Mouse (Mus musculus): ENCODE results near the gene Grk6.

The Grk6 gene

GRCm38 (mm10) chr13:55464027-55464884 lies 19.4 kb downstream of the Grk6 start, which contains the start of gene Prr7:
Gene Prr7, plus strand, starts transcription at chr13:55464267.
- peak; percentile 88 for DNase-seq (ENCODE audit: extremely low spot score)

GRCm38 (mm10) chr13:55465184-55465583 lies 20.3 kb downstream of the Grk6 start:
- no peak for DNase-seq (ENCODE audit: extremely low spot score)

GRCm38 (mm10) chr13:55465830-55466440 lies 21.1 kb downstream of the Grk6 start:
- DNase-seq (ENCODE audit: extremely low spot score): no peak

GRCm38 (mm10) chr13:55468851-55469560 lies 24.1 kb downstream of the Grk6 start:
- peak; percentile 52 for DNase-seq (ENCODE audit: extremely low spot score)

- no peak for DNase-seq (ENCODE audit: extremely low spot score)
Measured at GRCm38 (mm10) chr13:55470372-55470771, 25.5 kb downstream of the Grk6 start.

DNA sequence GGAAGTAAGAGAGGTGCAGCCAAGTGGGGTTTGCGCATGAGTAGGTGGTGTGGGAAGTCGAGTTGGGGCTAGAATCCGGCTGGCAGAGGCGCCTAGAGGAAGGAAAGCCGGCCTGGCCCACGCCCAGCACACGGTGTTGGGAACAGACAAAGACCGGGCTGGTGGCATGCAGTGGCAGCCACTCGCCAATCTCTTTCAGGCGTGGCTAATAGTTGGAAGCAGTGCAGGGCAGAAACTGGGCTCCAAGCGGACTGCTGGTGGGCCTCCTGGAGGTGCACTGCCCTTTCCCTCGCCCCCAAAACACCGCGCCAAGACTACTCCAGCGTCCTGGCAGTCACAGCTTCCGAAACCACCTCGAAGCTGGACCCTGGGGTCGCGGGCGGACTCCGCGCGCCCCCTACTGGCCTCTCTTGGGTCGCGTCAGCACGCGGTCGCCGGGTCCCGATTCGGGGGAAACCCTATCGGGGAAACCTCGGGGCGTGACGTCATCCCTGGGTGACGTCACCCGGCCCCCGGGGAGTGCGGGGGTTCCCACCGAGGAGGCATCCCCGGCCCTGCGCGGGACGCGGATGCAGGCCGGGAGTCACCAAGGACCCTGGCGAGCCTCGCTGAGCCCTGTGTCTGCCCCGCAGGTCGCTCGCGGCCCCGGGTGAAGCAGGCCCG lies 26.4 kb downstream of the Grk6 start:
- peak; percentile 96 for DNase-seq (ENCODE audit: extremely low spot score)

DNA sequence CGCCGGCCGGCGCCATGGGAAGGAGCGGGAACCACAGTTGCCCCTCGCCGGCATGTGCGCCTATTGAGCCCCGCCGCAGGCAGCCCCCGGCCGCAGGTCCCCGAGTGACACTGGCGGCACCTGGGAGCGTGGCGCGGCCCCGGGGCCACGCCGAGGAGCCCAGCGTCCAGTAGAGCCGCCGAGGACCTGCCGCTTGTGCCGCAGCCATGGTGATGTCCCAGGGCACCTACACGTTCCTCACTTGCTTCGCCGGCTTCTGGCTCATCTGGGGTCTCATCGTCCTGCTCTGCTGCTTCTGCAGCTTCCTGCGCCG lies 26.9 kb downstream of the Grk6 start:
- no peak for DNase-seq (ENCODE audit: extremely low spot score)

DNA sequence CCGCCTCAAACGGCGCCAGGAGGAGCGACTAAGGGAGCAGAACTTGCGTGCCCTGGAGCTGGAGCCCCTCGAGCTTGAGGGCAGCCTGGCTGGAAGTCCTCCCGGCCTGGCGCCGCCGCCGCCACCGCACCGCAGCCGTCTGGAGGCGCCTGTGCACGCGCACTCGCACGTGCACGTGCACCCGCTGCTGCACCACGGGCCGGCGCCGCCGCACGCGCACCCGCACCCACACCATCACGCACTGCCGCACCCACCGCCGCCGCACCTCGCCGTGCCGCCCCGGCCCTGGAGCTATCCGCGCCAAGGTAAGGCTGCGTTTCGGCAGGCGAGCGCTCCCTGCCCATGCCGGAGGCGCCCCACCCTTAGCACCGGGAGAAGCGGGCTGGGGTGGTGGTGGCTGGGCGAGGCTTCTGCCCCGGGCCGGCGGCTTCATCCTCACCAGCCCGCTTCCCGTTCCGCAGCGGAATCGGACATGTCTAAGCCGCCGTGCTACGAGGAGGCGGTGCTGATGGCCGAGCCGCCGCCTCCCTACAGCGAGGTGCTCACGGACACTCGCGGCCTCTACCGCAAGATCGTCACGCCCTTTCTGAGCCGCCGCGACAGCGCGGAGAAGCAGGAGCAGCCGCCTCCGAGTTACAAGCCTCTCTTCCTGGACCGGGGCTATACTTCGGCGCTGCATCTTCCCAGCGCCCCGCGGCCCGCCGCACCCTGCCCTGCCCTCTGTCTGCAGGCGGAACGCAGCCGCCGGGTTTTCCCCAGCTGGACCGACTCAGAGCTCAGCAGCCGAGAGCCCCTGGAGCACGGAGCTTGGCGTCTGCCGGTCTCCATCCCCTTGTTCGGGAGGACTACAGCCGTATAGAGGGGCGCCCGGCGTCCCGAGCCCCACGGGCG lies 27.5 kb downstream of the Grk6 start:
- DNase-seq (ENCODE audit: extremely low spot score): peak; percentile 73

DNA sequence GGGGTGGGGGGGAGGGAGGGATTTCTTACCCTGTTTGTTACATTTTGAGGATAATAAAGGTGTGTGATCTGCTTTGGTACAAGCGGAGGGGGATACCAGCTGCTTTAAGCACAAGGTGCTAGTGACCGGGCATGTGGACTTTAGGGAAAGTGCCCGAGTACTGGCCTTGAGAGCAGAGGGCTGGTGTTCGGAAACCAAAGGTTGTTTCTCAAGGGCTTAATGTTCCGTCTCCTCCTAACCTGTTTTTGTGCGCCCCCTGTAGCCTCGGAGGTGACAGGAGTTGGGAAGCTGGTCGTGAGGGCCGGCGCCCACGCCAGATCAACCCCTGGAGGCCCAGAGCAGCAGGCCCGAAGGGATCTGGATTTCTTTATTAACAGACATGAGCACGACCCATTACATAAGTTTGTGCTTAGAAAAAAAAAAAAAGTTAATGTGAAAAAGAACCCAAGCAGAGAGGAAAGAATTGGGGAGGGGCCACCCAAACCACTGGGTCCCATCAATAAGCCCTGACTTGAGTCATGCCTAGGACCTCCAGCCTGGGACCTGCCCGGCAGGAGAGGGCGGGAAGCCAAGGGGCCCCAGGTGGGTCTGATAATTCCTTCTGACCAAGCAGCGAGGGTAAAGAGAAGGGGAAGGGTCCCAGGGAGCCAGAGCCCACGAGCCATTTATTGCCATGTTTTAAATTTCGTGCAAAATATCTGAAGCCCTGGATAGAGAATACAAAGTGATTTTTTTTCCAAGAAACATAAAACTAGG lies 28.4 kb downstream of the Grk6 start:
- peak; percentile 76 for DNase-seq (ENCODE audit: extremely low spot score)

- no peak for DNase-seq (ENCODE audit: extremely low spot score)
Measured at GRCm38 (mm10) chr13:55473961-55474360, 29.1 kb downstream of the Grk6 start.

- peak; percentile 63 for DNase-seq (ENCODE audit: extremely low spot score)
Measured at GRCm38 (mm10) chr13:55474621-55475069, 29.8 kb downstream of the Grk6 start.

DNA sequence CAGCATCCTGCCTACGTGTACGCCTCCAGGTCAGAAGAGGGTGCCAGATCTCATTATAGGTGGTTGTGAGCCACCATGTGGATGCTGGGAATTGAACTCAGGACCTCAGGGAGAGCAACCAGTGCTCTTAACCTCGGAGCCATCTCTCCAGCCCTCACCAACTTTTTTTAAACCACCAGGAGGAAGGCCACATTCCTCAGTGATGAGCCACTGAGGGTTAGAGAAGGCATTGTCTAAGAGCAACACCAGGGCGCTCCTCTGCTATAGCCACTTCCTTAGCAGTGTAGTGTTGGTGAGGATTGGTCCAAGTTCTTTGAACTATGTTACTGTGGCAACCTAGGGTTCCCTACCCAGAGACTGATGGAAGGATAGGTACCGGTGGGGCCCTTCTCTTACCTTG lies 30.9 kb downstream of the Grk6 start:
- DNase-seq (ENCODE audit: extremely low spot score): no peak

DNA sequence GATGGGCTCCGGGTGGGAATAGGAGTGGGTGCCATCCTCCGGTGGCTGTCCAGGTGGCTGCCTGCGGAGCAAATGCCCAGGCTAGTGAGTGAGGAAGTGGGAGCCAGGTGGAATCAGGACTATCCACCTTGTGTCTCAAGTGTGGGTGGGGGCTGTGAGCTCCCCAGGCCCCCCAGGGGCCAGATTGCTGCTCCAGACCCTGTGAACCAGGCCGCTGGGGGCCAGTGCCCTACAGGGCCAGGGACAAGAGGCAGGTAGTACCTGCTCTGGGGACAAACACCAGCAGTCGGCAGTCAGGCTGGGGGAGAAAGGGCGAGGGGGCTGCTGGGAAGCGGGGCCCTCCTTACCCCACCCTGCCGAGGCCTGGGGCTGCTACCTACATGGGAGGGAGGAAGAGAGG lies 31.4 kb downstream of the Grk6 start:
- DNase-seq (ENCODE audit: extremely low spot score): no peak

GRCm38 (mm10) chr13:55477492-55477891 lies 32.6 kb downstream of the Grk6 start:
- no peak for DNase-seq (ENCODE audit: extremely low spot score)

DNA sequence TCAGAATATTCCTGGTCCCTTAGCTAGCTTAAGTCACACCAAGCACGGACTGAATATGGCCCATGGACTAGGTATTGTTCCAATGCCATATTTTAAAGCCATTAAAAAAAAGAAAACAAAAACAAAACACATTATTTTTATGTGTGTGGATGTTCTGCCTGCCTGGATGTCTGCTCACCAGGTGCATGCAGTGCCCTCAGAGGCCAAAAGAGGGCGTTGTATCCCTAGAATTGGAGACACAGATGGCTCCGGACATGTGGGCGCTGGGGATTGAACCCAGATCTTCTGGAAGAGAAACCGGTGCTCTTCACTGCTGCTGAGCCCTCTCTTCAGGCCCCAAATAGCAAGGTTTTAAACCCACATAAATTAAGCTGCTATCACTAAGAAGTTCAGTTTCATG lies 33.2 kb downstream of the Grk6 start:
- peak; percentile 41 for DNase-seq (ENCODE audit: extremely low spot score)

DNA sequence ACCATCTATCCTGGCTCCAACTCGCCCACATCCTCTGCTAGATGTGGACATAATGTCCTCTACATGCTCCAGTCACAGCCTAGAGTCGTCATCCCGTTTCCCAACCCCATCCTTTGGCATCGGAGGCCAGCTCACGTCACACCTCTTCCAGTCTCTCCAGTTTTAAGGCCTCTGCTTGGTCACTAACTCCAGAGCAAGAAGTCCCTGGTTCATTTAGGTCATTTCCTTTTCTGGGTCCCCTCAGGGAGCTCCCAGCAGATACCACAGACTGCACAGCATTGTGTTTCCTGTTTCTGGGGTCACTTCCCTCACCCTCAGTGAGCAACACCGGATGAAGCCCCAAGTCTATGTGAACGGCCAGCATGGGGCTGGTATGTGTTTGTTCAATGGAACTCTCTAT lies 34.1 kb downstream of the Grk6 start:
- DNase-seq (ENCODE audit: extremely low spot score): no peak

GRCm38 (mm10) chr13:55479929-55480328 lies 35.1 kb downstream of the Grk6 start:
- no peak for DNase-seq (ENCODE audit: extremely low spot score)

GRCm38 (mm10) chr13:55482542-55482941 lies 37.7 kb downstream of the Grk6 start:
- DNase-seq (ENCODE audit: extremely low spot score): no peak

DNA sequence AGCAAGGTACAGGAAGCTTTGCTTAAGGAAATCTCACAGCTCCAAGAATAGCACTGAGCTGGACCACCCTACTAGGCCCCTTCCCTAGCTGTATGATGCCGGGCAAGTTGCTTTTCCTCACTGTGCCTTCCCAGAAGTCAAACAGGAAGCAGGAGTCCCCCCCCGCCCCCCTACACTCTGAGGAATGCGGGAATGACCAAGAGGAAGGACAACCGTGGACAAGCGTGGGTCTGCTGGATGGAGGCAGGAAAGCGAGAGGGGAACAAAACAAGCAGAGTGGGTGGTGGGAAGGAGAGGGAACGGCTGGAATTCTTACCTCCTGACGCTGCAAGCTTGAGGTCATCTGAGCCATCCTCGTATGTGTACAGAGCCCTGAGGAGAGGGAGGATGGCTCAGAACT lies 38.2 kb downstream of the Grk6 start:
- DNase-seq (ENCODE audit: extremely low spot score): no peak

DNA sequence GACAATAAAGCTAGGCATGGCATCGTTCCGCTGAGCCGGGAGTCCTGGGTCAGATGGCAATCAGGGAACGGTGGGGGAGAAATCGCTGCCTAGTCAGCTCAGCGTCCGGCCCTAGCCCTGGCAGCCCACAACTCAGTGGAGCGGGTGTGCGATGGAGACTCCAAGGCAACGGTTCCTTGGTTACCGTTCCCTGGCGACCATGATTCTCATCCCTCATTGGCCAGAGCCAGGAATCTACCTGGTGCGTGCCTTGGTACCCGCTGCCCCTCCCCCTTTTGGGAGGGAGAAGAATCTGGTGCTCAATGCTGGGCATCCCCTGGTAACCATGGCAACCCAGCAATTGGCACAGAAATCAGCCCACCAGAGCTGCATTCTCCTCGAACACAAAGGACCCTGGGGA lies 38.7 kb downstream of the Grk6 start:
- DNase-seq (ENCODE audit: extremely low spot score): peak; percentile 57

All from embryo, embryonic 9.5 days (tissue).